ENCODE assay signal across 9 mouse cellular contexts in the genomic region with DNA sequence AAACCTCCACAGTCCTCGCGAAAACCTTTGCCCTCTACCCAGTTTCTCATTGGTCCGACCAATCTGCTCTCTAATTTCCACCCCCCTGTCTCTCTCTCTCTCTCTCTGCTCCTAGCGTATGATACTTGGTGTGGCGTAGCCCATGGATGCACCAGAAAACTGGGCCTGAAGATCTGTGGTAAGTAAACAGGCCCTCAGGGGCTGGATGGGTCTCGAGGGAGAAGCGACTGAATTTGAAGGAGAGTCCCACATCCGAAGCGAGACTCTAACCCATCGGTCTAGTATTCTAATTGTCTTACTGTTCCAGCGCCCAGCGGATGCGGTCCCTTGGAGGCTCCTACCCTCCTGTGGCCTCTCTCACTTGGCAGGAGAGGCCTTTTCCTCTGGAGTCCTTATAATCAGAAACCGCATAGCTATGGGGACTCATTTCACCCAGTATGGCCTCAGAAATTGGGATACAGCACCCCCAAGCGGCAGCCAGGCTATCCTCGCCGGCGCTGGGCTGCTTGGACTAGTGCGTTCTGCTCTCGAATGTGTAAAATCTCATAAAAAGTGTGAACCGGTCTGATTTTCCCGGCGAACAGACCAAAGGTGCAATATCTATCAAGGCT. TPM values are rescaled to one million over a fixed set of nuclear protein-coding genes. Genes with fewer than 3 reads are reported as not detected.
DNase-seq lines count a peak whose midpoint lies in the region; ATAC-seq and TF ChIP-seq lines count a peak whose summit lies in the region.
"Had no signal": no experiment of that assay in that cellular context is flagged by ENCODE, and none has a peak within 500 bp of the region (broad histone marks: within the 10 kb centered on the region; RNA-seq: fewer than 3 reads in every experiment).

No protein-coding gene starts in this region.

- 2% methylated on average over 23 of the region's 23 CpGs for WGBS in hindbrain, embryonic 12.5 days
- WGBS in limb, embryonic 11.5 days, result 4% methylated on average over 23 of the region's 23 CpGs
- 3% methylated on average over 23 of the region's 23 CpGs for WGBS in midbrain, postnatal 0 days

- H3K4me3 ChIP-seq in hindbrain, embryonic 12.5 days, result peak overlapping the region; percentile 46
- H3K4me3 ChIP-seq in limb, embryonic 11.5 days (ENCODE audit: low read depth, low read length), result no peak overlapping the region
- peak overlapping the region; percentile 48 for H3K4me3 ChIP-seq in midbrain, postnatal 0 days (ENCODE audit: low read depth, low read length)

- peak; percentile 71 for DNase-seq in testis, postnatal 10 days (ENCODE audit: low spot score)
- no peak for DNase-seq in testis, postnatal 14 days (ENCODE audit: low spot score)
- peak; percentile 78 for DNase-seq in embryo, embryonic 9.5 days (ENCODE audit: extremely low spot score)
- peak; percentile 79 for DNase-seq in limb, embryonic 11.5 days (ENCODE audit: low spot score)
- DNase-seq in midbrain, postnatal 0 days (ENCODE audit: low spot score), result peak; percentile 77
- DNase-seq in left cerebral cortex, postnatal 25 days (ENCODE audit: low spot score in 2 of 2), result no peak

- H3K27ac ChIP-seq in hindbrain, embryonic 12.5 days, result peak overlapping the region; percentile 89
- H3K27ac ChIP-seq in limb, embryonic 11.5 days (replicated peaks; ENCODE audit: low read depth, low read length), result no peak overlapping the region
- peak overlapping the region; percentile 88 for H3K27ac ChIP-seq in midbrain, postnatal 0 days (ENCODE audit: low read depth, low read length)

- peaks cover 64% of the 10 kb centered on the region for H3K4me1 ChIP-seq in hindbrain, embryonic 12.5 days
- H3K4me1 ChIP-seq in limb, embryonic 11.5 days (ENCODE audit: control insufficient read depth, insufficient read depth, low read length), result peaks cover 26% of the 10 kb centered on the region
- 0 out of 2 replicates have a peak, but pooled peaks cover 2% of the 10 kb centered on the region for H3K4me1 ChIP-seq in midbrain, postnatal 0 days (ENCODE audit: insufficient read depth, low read length)

- H3K36me3 ChIP-seq in hindbrain, embryonic 12.5 days, result no peaks in the 10 kb centered on the region
- no peaks in the 10 kb centered on the region for H3K36me3 ChIP-seq in limb, embryonic 11.5 days (ENCODE audit: control insufficient read depth, insufficient read depth, low read length)
- no peaks in the 10 kb centered on the region for H3K36me3 ChIP-seq in midbrain, postnatal 0 days (ENCODE audit: insufficient read depth, low read length)

- intact Hi-C loops in left cerebral cortex, postnatal 25 days (cut with DNase I), result no loop called here

- peak overlapping the region; percentile 71 for H3K9ac ChIP-seq in hindbrain, embryonic 12.5 days
- H3K9ac ChIP-seq in limb, embryonic 11.5 days (ENCODE audit: low read length), result no peak overlapping the region
- peak overlapping the region; percentile 73 for H3K9ac ChIP-seq in midbrain, postnatal 0 days (replicated peaks; ENCODE audit: low read length, poor library complexity, severe bottlenecking)

- peak overlapping the region; percentile 55 for H3K4me2 ChIP-seq in hindbrain, embryonic 12.5 days (replicated peaks)
- peak overlapping the region; percentile 10; the same call in 1 of the 2 replicates for H3K4me2 ChIP-seq in limb, embryonic 11.5 days (ENCODE audit: low read depth, severe bottlenecking)
- peak overlapping the region; percentile 60 for H3K4me2 ChIP-seq in midbrain, postnatal 0 days (ENCODE audit: low read depth, low read length, poor library complexity, severe bottlenecking)

- H3K9me3 ChIP-seq in hindbrain, embryonic 12.5 days (replicated peaks), result no peaks in the 10 kb centered on the region
- no peaks in the 10 kb centered on the region for H3K9me3 ChIP-seq in limb, embryonic 11.5 days (ENCODE audit: control insufficient read depth, low read length)
- H3K9me3 ChIP-seq in midbrain, postnatal 0 days (ENCODE audit: low read length), result no peaks in the 10 kb centered on the region

- H3K27me3 ChIP-seq in hindbrain, embryonic 12.5 days, result peaks cover 99% of the 10 kb centered on the region
- peaks cover 87% of the 10 kb centered on the region for H3K27me3 ChIP-seq in limb, embryonic 11.5 days (ENCODE audit: control insufficient read depth, insufficient read depth, low read length)
- peaks cover 16% of the 10 kb centered on the region for H3K27me3 ChIP-seq in midbrain, postnatal 0 days (ENCODE audit: insufficient read depth, low read length)

- no peak; the same call in 1 of the 2 replicates for ATAC-seq in hindbrain, embryonic 12.5 days (ENCODE audit: low FRiP score)
- peak; percentile 22; the same call in 1 of the 2 replicates for ATAC-seq in limb, embryonic 11.5 days (ENCODE audit: insufficient number of reproducible peaks, low FRiP score, low TSS enrichment, low read depth)
- ATAC-seq in midbrain, postnatal 0 days (ENCODE audit: low FRiP score), result peak; percentile 45
- no peak for ATAC-seq in erythroid progenitor cell, adult 5-6 weeks (replicated peaks; ENCODE audit: low FRiP score, poor library complexity, severe bottlenecking)

- peak; percentile 63 for TF ChIP-seq CTCF in midbrain, postnatal 0 days (IDR thresholded peaks at IDR 0.05)

RNA-seq across cellular contexts. Expression of a gene that starts 14.3 kb away (rescaled TPM):
- 24.4 and 24.9 TPM in 2 replicates for polyA plus RNA-seq in hindbrain, embryonic 12.5 days (2016; fragmentation: Nextera tagmentation; extraction: Ambion mirVana)
- 0.21 and 0.75 TPM in 2 replicates for polyA plus RNA-seq in limb, embryonic 11.5 days (2014; fragmentation: Nextera tagmentation; extraction: Ambion mirVana)
- total RNA-seq in midbrain, postnatal 0 days (2014; rRNA removed), result 154 and 181 TPM in 2 replicates
- polyA plus RNA-seq in midbrain, postnatal 0 days (2015; fragmentation: Nextera tagmentation; extraction: Ambion mirVana), result 160 and 176 TPM in 2 replicates
- total RNA-seq in erythroid progenitor cell, adult 5-6 weeks (2015; ENCODE audit: low replicate concordance), result not detected in 2 replicates
- not detected in 2 replicates for total RNA-seq in erythroid progenitor cell, adult 5-6 weeks (2017; ENCODE audit: low replicate concordance)
- total RNA-seq in left cerebral cortex, postnatal 25 days (2021), result 100 to 1,000 TPM; 313 to 395 TPM
- total RNA-seq: liver, adult 2 months had no signal
- polyA plus RNA-seq: liver, adult 2 months had no signal

RNA-seq across cellular contexts. Expression of a gene that starts 58.6 kb away (rescaled TPM):
- 2.6 and 3.4 TPM in 2 replicates for polyA plus RNA-seq in hindbrain, embryonic 12.5 days (2016; fragmentation: Nextera tagmentation; extraction: Ambion mirVana)
- polyA plus RNA-seq in limb, embryonic 11.5 days (2014; fragmentation: Nextera tagmentation; extraction: Ambion mirVana), result 0.33 TPM in 1 of 2 replicates, not detected in the other
- total RNA-seq in midbrain, postnatal 0 days (2014; rRNA removed), result 0.52 and 0.66 TPM in 2 replicates
- 3.1 and 3.4 TPM in 2 replicates for polyA plus RNA-seq in midbrain, postnatal 0 days (2015; fragmentation: Nextera tagmentation; extraction: Ambion mirVana)
- not detected in 2 replicates for total RNA-seq in erythroid progenitor cell, adult 5-6 weeks (2015; ENCODE audit: low replicate concordance)
- total RNA-seq in erythroid progenitor cell, adult 5-6 weeks (2017; ENCODE audit: low replicate concordance), result not detected in 2 replicates
- total RNA-seq in left cerebral cortex, postnatal 25 days (2021), result under 1 TPM; 0.21 to 0.50 TPM
- total RNA-seq: liver, adult 2 months had no signal
- polyA plus RNA-seq: liver, adult 2 months had no signal

Comparison
In these comparisons a context has a peak if more than half of its experiments do, and no peak if none do; other contexts are left out.
1. DNase-seq: peak in testis, postnatal 10 days (single experiment), embryo, embryonic 9.5 days (single experiment), limb, embryonic 11.5 days (single experiment) and midbrain, postnatal 0 days (single experiment); none in testis, postnatal 14 days (single experiment) and left cerebral cortex, postnatal 25 days (0 of 2).
2. ATAC-seq: peak in limb, embryonic 11.5 days (single experiment) and midbrain, postnatal 0 days (single experiment); none in hindbrain, embryonic 12.5 days (single experiment) and erythroid progenitor cell, adult 5-6 weeks (single experiment).
3. H3K4me2 ChIP-seq: peak in every context shown above with its lines; median percentile 60 in midbrain, postnatal 0 days; 55 in hindbrain, embryonic 12.5 days; 10 in limb, embryonic 11.5 days.
4. RNA of a gene that starts 14.3 kb away (total RNA-seq): 313 to 395 TPM in left cerebral cortex, postnatal 25 days and 154 to 181 TPM in midbrain, postnatal 0 days; not detected in erythroid progenitor cell, adult 5-6 weeks; every median in the first group is over 100 times any median in the second.